Mouse (Mus musculus) urinary bladder, postnatal 14 days (tissue): Measurements from ENCODE around the gene Ppp4r3a.

ENCODE experiments used
- DNase-seq: peaks from one replicate; pipeline ENCODE4 v3.0.0; 2021; ENCODE audit warnings: low spot score

Ppp4r3a gene

DNA sequence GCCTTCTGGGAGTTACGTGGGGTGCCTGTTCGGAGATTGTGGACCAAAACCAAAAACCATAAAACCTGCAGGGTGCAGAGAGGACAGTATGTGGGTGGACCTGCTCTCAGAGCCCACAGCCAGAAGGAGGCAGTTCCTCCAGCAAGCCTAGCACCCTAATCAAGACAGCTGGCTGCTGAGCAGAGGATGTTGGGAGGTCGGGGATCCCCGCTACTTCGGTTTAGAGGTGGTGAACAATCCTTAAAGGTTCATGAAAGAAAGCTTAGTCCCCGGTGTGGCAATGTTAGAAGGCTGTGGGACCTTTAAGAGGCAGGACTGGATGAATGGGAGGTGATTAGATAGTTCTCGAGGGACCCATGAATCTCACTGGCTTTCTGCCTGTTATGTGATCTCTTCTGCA, 91.0 kb downstream of the Ppp4r3a start:
- DNase-seq: no peak

DNA sequence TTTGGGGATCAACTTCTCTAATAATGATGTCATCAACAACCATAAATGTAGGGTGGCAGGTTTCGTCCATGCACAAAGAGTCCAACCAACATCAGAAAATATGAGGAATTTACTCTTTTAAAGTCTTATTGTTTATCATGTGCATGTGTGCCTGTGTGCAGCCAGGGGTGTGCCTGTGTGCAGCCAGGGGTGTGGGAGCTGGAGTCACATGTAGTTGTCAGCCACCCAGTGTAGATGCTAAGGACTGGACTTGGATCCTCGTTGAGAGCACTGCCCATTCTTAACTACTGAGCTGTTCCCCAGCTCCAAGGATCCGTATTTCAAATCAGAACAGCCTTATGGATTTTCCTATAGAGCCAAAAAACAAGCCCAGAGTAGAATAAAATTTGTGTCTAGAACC, 92.4 kb downstream of the Ppp4r3a start:
- DNase-seq: no peak

DNA sequence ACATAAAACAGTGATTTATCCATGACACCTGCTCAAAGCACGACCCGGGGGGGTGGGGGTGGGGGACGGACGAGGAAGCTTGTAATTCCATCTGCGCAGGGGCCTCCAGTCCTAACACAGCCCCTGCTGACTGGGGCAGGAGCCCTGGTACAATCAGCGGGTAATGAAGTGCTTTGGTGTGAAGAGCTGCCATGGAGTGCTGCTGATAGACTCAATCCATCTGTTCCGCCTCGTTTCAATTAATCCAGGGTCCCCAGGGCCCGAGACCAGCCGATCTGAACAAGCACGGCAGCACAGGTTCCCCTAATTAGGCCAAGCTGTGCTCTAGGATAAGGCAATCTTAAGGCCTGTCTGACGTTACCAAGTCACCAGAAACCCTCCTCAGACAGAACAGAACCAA, 93.2 kb downstream of the Ppp4r3a start:
- no peak for DNase-seq

DNA sequence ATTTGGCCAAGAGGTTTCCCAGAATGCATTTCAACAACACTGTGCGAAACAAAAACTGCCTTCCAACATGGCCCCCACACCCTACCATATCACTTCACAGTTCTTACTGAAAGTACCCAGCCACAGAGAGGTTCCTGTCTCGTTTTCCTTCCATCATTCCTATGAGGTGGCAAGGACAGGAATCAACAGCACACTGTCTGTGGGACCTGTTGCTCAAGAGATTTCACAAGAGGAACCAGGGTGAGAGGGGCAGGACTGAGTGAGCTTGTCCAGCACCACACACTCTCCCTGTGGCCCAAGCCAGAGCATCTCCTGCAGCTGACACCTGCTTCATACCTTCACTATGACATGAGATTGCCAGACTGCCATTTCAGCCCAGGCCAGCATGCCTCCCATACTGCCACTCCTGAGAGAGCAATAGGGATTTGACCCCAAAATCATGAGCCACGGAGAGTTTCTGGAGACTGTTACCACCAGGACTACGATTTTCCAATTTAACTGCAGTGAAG, 93.7 kb downstream of the Ppp4r3a start:
- no peak for DNase-seq
